Mouse (Mus musculus) small intestine, adult 2 months (tissue): Measurements from ENCODE around the gene Klrc1.

ENCODE experiments used
- CTCF ChIP-seq: fragments of 200-500 bp; IDR thresholded peaks from 2 replicates; pipeline ENCODE4 v1.5.1; 2012; ENCODE audit warnings: low read depth, mild to moderate bottlenecking, control low read depth, inconsistent platforms, low read length, moderate library complexity, mixed read lengths; ENCODE audit not compliant: insufficient replicate concordance, insufficient read length; ENCODE audit errors: extremely low read depth
- POLR2A ChIP-seq: fragments of 200-500 bp; IDR thresholded peaks from 2 replicates; pipeline ENCODE4 v1.6.1; 2012; ENCODE audit warnings: low read depth, mild to moderate bottlenecking, control low read depth, inconsistent platforms, low read length, moderate library complexity

DNA sequence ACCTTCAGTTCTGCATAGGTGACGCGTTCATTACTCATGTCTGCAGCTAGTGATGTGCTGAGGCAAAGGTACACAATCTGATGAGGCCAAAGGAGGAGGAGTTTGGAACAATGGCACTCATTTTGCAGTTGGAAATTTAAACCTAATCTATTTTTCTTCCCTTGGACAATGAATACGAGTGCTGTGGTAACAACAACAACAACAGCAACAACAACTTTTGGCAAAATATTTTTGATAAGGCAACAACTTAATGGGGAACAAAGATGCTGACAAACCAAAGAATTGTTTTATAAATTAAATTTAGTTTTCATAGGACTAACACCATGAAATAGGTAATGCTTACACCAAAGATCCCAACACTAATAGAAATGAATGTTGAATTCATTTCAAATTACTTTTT lies at the start of gene Klrc1:
- no peak for TF ChIP-seq CTCF
- TF ChIP-seq POLR2A: no peak
